Mouse (Mus musculus) heart, adult 2 months (tissue): ENCODE data around the gene Cfb. TPM values are rescaled to one million over a fixed set of nuclear protein-coding genes. Genes with fewer than 3 reads are reported as not detected.
A peak's percentile ranks its signal among the peaks of the same experiment; 100 is the strongest.

Experiments used
- DNase-seq, 2 experiments: peaks; one replicate each; pipeline ENCODE4 v3.0.0; 2021
- H3K27ac ChIP-seq: fragments of 200-600 bp; 2 replicates; pipeline ENCODE4 v1.8.1; 2022
- H3K27me3 ChIP-seq: fragments of 200-500 bp; 2 replicates; pipeline ENCODE4 v1.6.1; 2012; ENCODE audit warnings: mild to moderate bottlenecking, low read length, inconsistent platforms, mixed read lengths; ENCODE audit not compliant: control insufficient read depth, insufficient read depth
- H3K36me3 ChIP-seq: fragments of 200-500 bp; 2 replicates; pipeline ENCODE4 v1.6.1; 2012; ENCODE audit warnings: low read length, inconsistent platforms; ENCODE audit not compliant: control insufficient read depth, insufficient read depth
- H3K4me1 ChIP-seq: fragments of 200-500 bp; 2 replicates; pipeline ENCODE4 v1.6.1; 2011; ENCODE audit warnings: low read length; ENCODE audit not compliant: control insufficient read depth, insufficient read depth
- H3K4me3 ChIP-seq: fragments of 200-600 bp; 2 replicates; pipeline ENCODE4 v1.8.1; 2022
- H3K79me2 ChIP-seq: fragments of 200-500 bp; replicated peaks from 2 replicates; pipeline ENCODE4 v1.6.1; 2012; ENCODE audit warnings: mild to moderate bottlenecking, inconsistent platforms, low read length, moderate library complexity, mixed read lengths; ENCODE audit not compliant: control insufficient read depth, insufficient read depth
- H3K9ac ChIP-seq: fragments of 200-500 bp; 2 replicates; pipeline ENCODE4 v1.6.1; 2012; ENCODE audit warnings: low read depth, mild to moderate bottlenecking, control low read depth, inconsistent platforms, low read length, mixed read lengths
- CTCF ChIP-seq: fragments of 200-600 bp; IDR thresholded peaks from 2 replicates; pipeline ENCODE4 v1.8.1; 2022; ENCODE audit warnings: antibody characterized with exemption, mild to moderate bottlenecking, moderate library complexity
- EP300 ChIP-seq: fragments of 200-500 bp; IDR thresholded peaks from 2 replicates; pipeline ENCODE4 v1.6.1; 2011; ENCODE audit warnings: low read depth, low read length, control low read depth; ENCODE audit not compliant: insufficient read depth
- POLR2A ChIP-seq: fragments of 200-500 bp; IDR thresholded peaks from 2 replicates; pipeline ENCODE4 v1.6.1; 2011; ENCODE audit warnings: mild to moderate bottlenecking, low read depth, low read length, control low read depth; ENCODE audit not compliant: insufficient read depth
- WGBS: fragments of 180-500 bp; shearing (Covaris S2); methylation state at CpG from one replicate; pipeline ENCODE4 v1.1.7; 2018; 5-methylcytosine and 5-hydroxymethylcytosine counted together
- intact Hi-C: fragments of 180-260 bp; cut with DNase I; formaldehyde crosslinking; loops from one replicate; pipeline ENCODE4 v1.15.1; 2025
- polyA plus RNA-seq: library from polyadenylated mRNA; depleted of rRNA; stranded (reverse); fragments of >200 nt; gene quantifications from 2 replicates; pipeline ENCODE4 v1.2.3, GENCODE M21; 2012
- total RNA-seq, 2 experiments: library from RNA; stranded (reverse); gene quantifications; 2 replicates each; pipeline ENCODE4 v1.2.3; 2021

The Cfb gene
- total and polyA plus RNA-seq, 3 experiments: 2.6 to 5.7 (median 3.8) TPM

GRCm38 (mm10) chr17:34891377-34891776, 29.1 kb upstream of the Cfb start:
- no peaks in the 10 kb centered on the region for H3K36me3 ChIP-seq

GRCm38 (mm10) chr17:34890074-34890743, 27.9 kb upstream of the Cfb start:
- no peak overlapping the region for H3K4me3 ChIP-seq
- no peak overlapping the region for H3K9ac ChIP-seq
- H3K4me1 ChIP-seq: peaks cover 1% of the 10 kb centered on the region; the same call in 1 of the 2 replicates
- 80% methylated on average over 12 of the region's 12 CpGs for WGBS
- no peaks in the 10 kb centered on the region for H3K79me2 ChIP-seq
- H3K27me3 ChIP-seq: no peaks in the 10 kb centered on the region
- DNase-seq: no peak
- H3K36me3 ChIP-seq: no peaks in the 10 kb centered on the region
- no peak for TF ChIP-seq POLR2A
- TF ChIP-seq CTCF: no peak
- TF ChIP-seq EP300: no peak
- H3K27ac ChIP-seq: no peak overlapping the region
- intact Hi-C loops: loop anchor here (5.0 kb wide), 1 partner anchor 33 kb away; no protein-coding TSS in a partner anchor

More at GRCm38 (mm10) chr17:34891377-34891776, 29.1 kb upstream of the Cfb start:
- H3K79me2 ChIP-seq: no peaks in the 10 kb centered on the region
- no peaks in the 10 kb centered on the region for H3K27me3 ChIP-seq
- H3K4me1 ChIP-seq: peaks cover 1% of the 10 kb centered on the region; the same call in 1 of the 2 replicates
- H3K27ac ChIP-seq: no peak overlapping the region
- TF ChIP-seq POLR2A (no peak), CTCF (peak; percentile 30)
- H3K9ac ChIP-seq: no peak overlapping the region
- DNase-seq: no peak
- intact Hi-C loops: loop anchor here (5.0 kb wide), 1 partner anchor 34 kb away; no protein-coding TSS in a partner anchor
- WGBS: 93% methylated on average over 2 of the region's 2 CpGs
- no peak overlapping the region for H3K4me3 ChIP-seq

GRCm38 (mm10) chr17:34887942-34888341, 25.6 kb upstream of the Cfb start:
- Histone ChIP-seq H3K9ac (no peak overlapping the region), H3K27me3 (no peaks in the 10 kb centered on the region), H3K4me3 (no peak overlapping the region), H3K4me1 (no peaks in the 10 kb centered on the region), H3K36me3 (no peaks in the 10 kb centered on the region), H3K79me2 (no peaks in the 10 kb centered on the region), H3K27ac (no peak overlapping the region)
- intact Hi-C loops: no loop called here
- no peak for DNase-seq
- 82% methylated on average over 5 of the region's 5 CpGs for WGBS
- TF ChIP-seq POLR2A: no peak
- no peak for TF ChIP-seq EP300
- no peak for TF ChIP-seq CTCF

- Histone ChIP-seq H3K79me2 (no peaks in the 10 kb centered on the region), H3K9ac (no peak overlapping the region), H3K36me3 (no peaks in the 10 kb centered on the region), H3K27me3 (no peaks in the 10 kb centered on the region), H3K4me1 (no peaks in the 10 kb centered on the region), H3K4me3 (no peak overlapping the region), H3K27ac (no peak overlapping the region)
- WGBS: 70% methylated on average over 3 of the region's 3 CpGs
- intact Hi-C loops: no loop called here
- no peak for TF ChIP-seq POLR2A
- TF ChIP-seq EP300: no peak
- TF ChIP-seq CTCF: no peak
- DNase-seq: no peak
These were observed 23.3 kb upstream of the Cfb start for GRCm38 (mm10) chr17:34885615-34886014.

- Histone ChIP-seq H3K9ac (no peak overlapping the region), H3K79me2 (no peaks in the 10 kb centered on the region), H3K4me1 (no peaks in the 10 kb centered on the region), H3K27ac (no peak overlapping the region), H3K27me3 (no peaks in the 10 kb centered on the region), H3K4me3 (no peak overlapping the region), H3K36me3 (no peaks in the 10 kb centered on the region)
- TF ChIP-seq POLR2A: no peak
- no peak for TF ChIP-seq CTCF
- TF ChIP-seq EP300: no peak
- intact Hi-C loops: no loop called here
- WGBS: 90% methylated on average over 6 of the region's 6 CpGs
- DNase-seq: no peak
These were observed 22.4 kb upstream of the Cfb start for GRCm38 (mm10) chr17:34884704-34885103.

- no peaks in the 10 kb centered on the region for H3K27me3 ChIP-seq
- no peak overlapping the region for H3K9ac ChIP-seq
- H3K36me3 ChIP-seq: no peaks in the 10 kb centered on the region
- H3K27ac ChIP-seq: no peak overlapping the region
- DNase-seq: no peak
- H3K4me3 ChIP-seq: no peak overlapping the region
- intact Hi-C loops: no loop called here
- 73% methylated on average over 3 of the region's 3 CpGs for WGBS
- no peaks in the 10 kb centered on the region for H3K4me1 ChIP-seq
- no peaks in the 10 kb centered on the region for H3K79me2 ChIP-seq
- TF ChIP-seq POLR2A: no peak
- no peak for TF ChIP-seq EP300
- TF ChIP-seq CTCF: no peak
These were observed 21.0 kb upstream of the Cfb start for GRCm38 (mm10) chr17:34883332-34883731.
